Mouse (Mus musculus) liver, embryonic 16.5 days (tissue): ENCODE results near the gene Mapre1. TPM values are rescaled to one million over a fixed set of nuclear protein-coding genes. Genes with fewer than 3 reads are reported as not detected.
"Not testable (repeated sequence)": the region's sequence is repeated elsewhere in the genome, so short reads cannot be mapped to it uniquely, and the experiment has no call there.

Experiments used
- ATAC-seq: fragments of 200-750 bp; cut with Nextera tagmentation; 2 replicates; pipeline ENCODE4 v1.8.0; 2017; ENCODE audit warnings: low read depth, mild to moderate bottlenecking, moderate number of reproducible peaks, moderate library complexity
- H3K27ac ChIP-seq: fragments of 300-500 bp; sonication (generic); 2 replicates; pipeline ENCODE4 v1.5.1; 2014; ENCODE audit warnings: mild to moderate bottlenecking, low read length
- H3K27me3 ChIP-seq: fragments of 300-500 bp; sonication (generic); 2 replicates; pipeline ENCODE4 v1.6.1; 2014; ENCODE audit warnings: low read depth, low read length, mixed read lengths; ENCODE audit not compliant: control insufficient read depth, insufficient read depth
- H3K36me3 ChIP-seq: fragments of 300-500 bp; sonication (generic); 2 replicates; pipeline ENCODE4 v1.6.1; 2014; ENCODE audit warnings: mild to moderate bottlenecking; ENCODE audit not compliant: control insufficient read depth, insufficient read depth
- H3K4me1 ChIP-seq: fragments of 300-500 bp; sonication (generic); 2 replicates; pipeline ENCODE4 v1.6.1; 2014; ENCODE audit warnings: low read depth, low read length, mixed read lengths; ENCODE audit not compliant: control insufficient read depth
- H3K4me2 ChIP-seq: fragments of 300-500 bp; sonication (generic); 2 replicates; pipeline ENCODE4 v1.6.1; 2014; ENCODE audit warnings: low read depth, low read length, mixed read lengths
- H3K4me3 ChIP-seq: fragments of 300-500 bp; sonication (generic); 2 replicates; pipeline ENCODE4 v1.5.1; 2014; ENCODE audit warnings: low read depth, mild to moderate bottlenecking, low read length
- H3K9ac ChIP-seq: fragments of 300-500 bp; sonication (generic); 2 replicates; pipeline ENCODE4 v1.6.1; 2014; ENCODE audit warnings: low read depth, low read length
- H3K9me3 ChIP-seq: fragments of 300-500 bp; sonication (generic); replicated peaks from 2 replicates; pipeline ENCODE4 v1.6.1; 2016; ENCODE audit warnings: low read length; ENCODE audit not compliant: control insufficient read depth
- WGBS: fragments of 180-500 bp; shearing (Covaris S2); extraction: QIAGEN DNeasy Blood & Tissue Kit; methylation state at CpG from one replicate; pipeline ENCODE4 v1.1.7; 2014; ENCODE audit not compliant: insufficient replicate concordance; 5-methylcytosine and 5-hydroxymethylcytosine counted together
- polyA plus RNA-seq: library from polyadenylated mRNA; unstranded; fragments of >200 nt; fragmentation: Nextera tagmentation; extraction: Ambion mirVana; gene quantifications from 2 replicates; pipeline ENCODE4 v1.2.1, GENCODE M21; 2015

The Mapre1 gene
- polyA plus RNA-seq, 1 experiment from 2014 or later: 91.6 TPM

GRCm38 (mm10) chr2:153717861-153718260, 23.2 kb upstream of the Mapre1 start:
- not testable (repeated sequence) for H3K4me3 ChIP-seq, H3K9me3 ChIP-seq, H3K9ac ChIP-seq, H3K4me2 ChIP-seq, H3K27me3 ChIP-seq, H3K36me3 ChIP-seq, H3K4me1 ChIP-seq
- peak; percentile 87 for ATAC-seq
- WGBS: 25% methylated on average over 3 of the region's 3 CpGs
- H3K27ac ChIP-seq: peak overlapping the region; percentile 59

- no peak overlapping the region for H3K4me3 ChIP-seq
- H3K4me2 ChIP-seq: no peak overlapping the region
- H3K9ac ChIP-seq: no peak overlapping the region
- no peak overlapping the region for H3K27ac ChIP-seq
- H3K9me3 ChIP-seq: no peaks in the 10 kb centered on the region
- no peaks in the 10 kb centered on the region for H3K36me3 ChIP-seq
- peaks cover 4% of the 10 kb centered on the region for H3K4me1 ChIP-seq
- 47% methylated on average over 1 of the region's 1 CpGs for WGBS
- ATAC-seq: 0 out of 2 replicates have a peak, but pooled peaks have one; percentile 36
- no peaks in the 10 kb centered on the region for H3K27me3 ChIP-seq
Measured at GRCm38 (mm10) chr2:153723098-153723497, 18.0 kb upstream of the Mapre1 start.

GRCm38 (mm10) chr2:153724424-153724823, 16.6 kb upstream of the Mapre1 start:
- 26% methylated on average over 2 of the region's 2 CpGs for WGBS
- ATAC-seq: peak; percentile 80
- Histone ChIP-seq H3K27ac (peak overlapping the region; percentile 28; the same call in 1 of the 2 replicates), H3K9ac (no peak overlapping the region), H3K4me2 (peak overlapping the region; percentile 7; the same call in 1 of the 2 replicates), H3K4me3 (no peak overlapping the region), H3K4me1 (peaks cover 4% of the 10 kb centered on the region), H3K27me3 (no peaks in the 10 kb centered on the region), H3K9me3 (no peaks in the 10 kb centered on the region), H3K36me3 (no peaks in the 10 kb centered on the region)

GRCm38 (mm10) chr2:153724871-153725270, 16.2 kb upstream of the Mapre1 start:
- Histone ChIP-seq H3K27me3 (no peaks in the 10 kb centered on the region), H3K27ac (no peak overlapping the region), H3K4me2 (0 out of 2 replicates have a peak overlapping the region, but pooled peaks have one; percentile 7), H3K9me3 (no peaks in the 10 kb centered on the region), H3K4me1 (peaks cover 4% of the 10 kb centered on the region), H3K9ac (no peak overlapping the region), H3K4me3 (no peak overlapping the region), H3K36me3 (no peaks in the 10 kb centered on the region)
- WGBS: 44% methylated on average over 2 of the region's 2 CpGs
- no peak for ATAC-seq

- Histone ChIP-seq H3K36me3 (no peaks in the 10 kb centered on the region), H3K4me3 (no peak overlapping the region), H3K4me2 (no peak overlapping the region), H3K9ac (no peak overlapping the region), H3K27me3 (no peaks in the 10 kb centered on the region), H3K27ac (no peak overlapping the region), H3K9me3 (no peaks in the 10 kb centered on the region), H3K4me1 (peaks cover 4% of the 10 kb centered on the region)
- 83% methylated on average over 4 of the region's 4 CpGs for WGBS
- no peak for ATAC-seq
Measured at GRCm38 (mm10) chr2:153725291-153725690, 15.8 kb upstream of the Mapre1 start.

- no peak for ATAC-seq
- Histone ChIP-seq H3K27ac (no peak overlapping the region), H3K9ac (no peak overlapping the region), H3K4me3 (no peak overlapping the region), H3K4me2 (no peak overlapping the region), H3K4me1 (no peaks in the 10 kb centered on the region), H3K9me3 (no peaks in the 10 kb centered on the region), H3K27me3 (no peaks in the 10 kb centered on the region), H3K36me3 (no peaks in the 10 kb centered on the region)
- 38% methylated on average over 4 of the region's 4 CpGs for WGBS
Measured at GRCm38 (mm10) chr2:153734033-153734432, 7.0 kb upstream of the Mapre1 start.

- H3K4me3 ChIP-seq: peak overlapping the region; percentile 91
- H3K9me3 ChIP-seq: no peaks in the 10 kb centered on the region
- peak; percentile 72 for ATAC-seq
- H3K4me1 ChIP-seq: peaks cover 25% of the 10 kb centered on the region
- peak overlapping the region; percentile 97 for H3K9ac ChIP-seq
- H3K27ac ChIP-seq: peak overlapping the region; percentile 92
- no peaks in the 10 kb centered on the region for H3K27me3 ChIP-seq
- WGBS: under 1% methylated on average over 41 of the region's 56 CpGs
- H3K36me3 ChIP-seq: no peaks in the 10 kb centered on the region; the same call in 1 of the 2 replicates
- peak overlapping the region; percentile 81 for H3K4me2 ChIP-seq
Measured at GRCm38 (mm10) chr2:153741437-153742065, 477 bp downstream of the Mapre1 start.

- Histone ChIP-seq H3K27me3 (no peaks in the 10 kb centered on the region), H3K9me3 (no peaks in the 10 kb centered on the region), H3K9ac (no peak overlapping the region), H3K36me3 (peaks cover 6% of the 10 kb centered on the region), H3K4me1 (peaks cover 8% of the 10 kb centered on the region), H3K27ac (no peak overlapping the region), H3K4me3 (no peak overlapping the region), H3K4me2 (no peak overlapping the region)
- ATAC-seq: no peak
Measured at GRCm38 (mm10) chr2:153747994-153748393, 6.9 kb downstream of the Mapre1 start.

- Histone ChIP-seq H3K4me2 (no peak overlapping the region), H3K9me3 (no peaks in the 10 kb centered on the region), H3K9ac (no peak overlapping the region), H3K4me1 (no peaks in the 10 kb centered on the region), H3K4me3 (no peak overlapping the region), H3K27ac (0 out of 2 replicates have a peak overlapping the region, but pooled peaks have one; percentile 13), H3K36me3 (peaks cover 6% of the 10 kb centered on the region), H3K27me3 (no peaks in the 10 kb centered on the region)
- ATAC-seq: no peak
- 73% methylated on average over 2 of the region's 2 CpGs for WGBS
Measured at GRCm38 (mm10) chr2:153750363-153750762, 9.3 kb downstream of the Mapre1 start.
